Mouse (Mus musculus): ENCODE data around the gene Robo1. TPM values are rescaled to one million over a fixed set of nuclear protein-coding genes. Genes with fewer than 3 reads are reported as not detected.
A peak's percentile ranks its signal among the peaks of the same experiment; 100 is the strongest.

Gene Robo1
- polyA plus RNA-seq, 1 experiment from 2014 or later = 6.3 TPM

DNA sequence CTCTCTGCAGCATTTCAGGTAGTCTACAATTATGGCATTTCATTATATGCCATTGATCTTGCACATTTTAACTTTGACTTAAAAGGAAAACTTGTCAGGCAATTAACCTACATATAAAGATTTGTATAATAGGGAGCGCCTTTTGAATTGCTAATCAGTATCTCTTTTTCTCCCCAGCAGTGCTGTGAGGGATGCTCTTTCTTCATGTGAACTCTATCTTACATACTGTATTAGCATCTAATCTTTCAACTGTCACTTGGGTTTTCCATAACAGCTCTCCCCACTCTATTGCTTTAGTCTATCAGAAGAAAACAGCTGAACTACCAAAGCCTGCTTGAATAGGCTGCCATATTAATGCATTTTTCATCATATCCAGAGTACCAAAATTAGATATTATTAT lies 29.7 kb downstream of the Robo1 start:
- no peak overlapping the region for H3K27ac ChIP-seq (replicated peaks)
- no peak for ATAC-seq (ENCODE audit: low FRiP score, low TSS enrichment)
- no peaks in the 10 kb centered on the region for H3K36me3 ChIP-seq (ENCODE audit: control insufficient read depth, insufficient read depth, low read length)
- H3K27me3 ChIP-seq (ENCODE audit: control insufficient read depth, insufficient read depth, low read length) = no peaks in the 10 kb centered on the region
- H3K4me1 ChIP-seq (replicated peaks; ENCODE audit: control insufficient read depth, insufficient read depth) = no peaks in the 10 kb centered on the region
- H3K4me3 ChIP-seq (ENCODE audit: low read depth, low read length) = no peak overlapping the region
- H3K9ac ChIP-seq (ENCODE audit: low read length) = no peak overlapping the region
- no peak overlapping the region for H3K4me2 ChIP-seq (replicated peaks; ENCODE audit: low read depth)
- no peak for DNase-seq (ENCODE audit: low spot score)
- TF ChIP-seq EP300 (optimal IDR thresholded peaks at IDR 0.05) (no peak), CTCF (IDR thresholded peaks at IDR 0.05; ENCODE audit: low read depth) (no peak)
- no peaks in the 10 kb centered on the region for H3K9me3 ChIP-seq (ENCODE audit: control insufficient read depth, low read length)
- WGBS = 94% methylated on average over 1 of the region's 1 CpGs

DNA sequence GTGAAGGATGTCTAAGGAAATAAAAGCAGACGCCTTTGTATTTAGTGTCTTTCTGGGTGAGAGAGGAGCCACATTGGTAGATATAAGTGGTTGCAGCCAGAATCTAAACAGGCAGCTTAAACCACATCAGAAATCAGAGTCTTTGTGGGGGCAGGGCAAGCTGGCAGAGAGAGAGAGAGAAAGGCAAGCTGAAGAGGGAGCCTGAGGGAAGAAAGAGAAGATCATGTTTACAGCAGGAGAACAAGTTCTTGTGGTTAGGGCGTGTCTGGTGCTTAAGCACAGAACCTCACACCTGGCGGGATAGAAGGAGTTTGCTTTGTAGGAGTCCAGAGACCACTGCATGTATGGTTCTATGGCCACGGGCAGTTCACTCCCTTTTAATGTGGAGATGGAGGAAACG lies 42.3 kb downstream of the Robo1 start:
- H3K27me3 ChIP-seq (ENCODE audit: control insufficient read depth, insufficient read depth, low read length) = no peaks in the 10 kb centered on the region
- TF ChIP-seq EP300 (optimal IDR thresholded peaks at IDR 0.05) = no peak
- no peak for TF ChIP-seq CTCF (IDR thresholded peaks at IDR 0.05; ENCODE audit: low read depth)
- no peak overlapping the region for H3K4me2 ChIP-seq (replicated peaks; ENCODE audit: low read depth)
- WGBS = 38% methylated on average over 5 of the region's 5 CpGs
- H3K27ac ChIP-seq (replicated peaks) = no peak overlapping the region
- H3K4me1 ChIP-seq (replicated peaks; ENCODE audit: control insufficient read depth, insufficient read depth) = no peaks in the 10 kb centered on the region
- ATAC-seq (ENCODE audit: low FRiP score, low TSS enrichment) (no peak), DNase-seq (ENCODE audit: low spot score) (no peak)
- H3K4me3 ChIP-seq (ENCODE audit: low read depth, low read length) = no peak overlapping the region
- H3K36me3 ChIP-seq (ENCODE audit: control insufficient read depth, insufficient read depth, low read length) = no peaks in the 10 kb centered on the region
- H3K9me3 ChIP-seq (ENCODE audit: control insufficient read depth, low read length) = no peaks in the 10 kb centered on the region
- H3K9ac ChIP-seq (ENCODE audit: low read length) = no peak overlapping the region

GRCm38 (mm10) chr16:72356515-72357357 lies 48.6 kb downstream of the Robo1 start:
- DNase-seq (ENCODE audit: low spot score) (no peak), ATAC-seq (ENCODE audit: low FRiP score, low TSS enrichment) (no peak)
- no peak overlapping the region for H3K4me2 ChIP-seq (replicated peaks; ENCODE audit: low read depth)
- H3K36me3 ChIP-seq (ENCODE audit: control insufficient read depth, insufficient read depth, low read length) = no peaks in the 10 kb centered on the region
- WGBS = 82% methylated on average over 2 of the region's 2 CpGs
- no peak overlapping the region for H3K4me3 ChIP-seq (ENCODE audit: low read depth, low read length)
- no peak overlapping the region for H3K27ac ChIP-seq (replicated peaks)
- TF ChIP-seq CTCF (IDR thresholded peaks at IDR 0.05; ENCODE audit: low read depth) (peak; percentile 78), EP300 (optimal IDR thresholded peaks at IDR 0.05) (no peak)
- no peaks in the 10 kb centered on the region for H3K4me1 ChIP-seq (replicated peaks; ENCODE audit: control insufficient read depth, insufficient read depth)
- no peaks in the 10 kb centered on the region for H3K9me3 ChIP-seq (ENCODE audit: control insufficient read depth, low read length)
- no peaks in the 10 kb centered on the region for H3K27me3 ChIP-seq (ENCODE audit: control insufficient read depth, insufficient read depth, low read length)
- H3K9ac ChIP-seq (ENCODE audit: low read length) = no peak overlapping the region

GRCm38 (mm10) chr16:72376896-72377295 lies 68.8 kb downstream of the Robo1 start:
- Histone ChIP-seq H3K9me3 (ENCODE audit: control insufficient read depth, low read length) (no peaks in the 10 kb centered on the region), H3K4me2 (replicated peaks; ENCODE audit: low read depth) (no peak overlapping the region), H3K27me3 (ENCODE audit: control insufficient read depth, insufficient read depth, low read length) (no peaks in the 10 kb centered on the region), H3K9ac (ENCODE audit: low read length) (no peak overlapping the region), H3K27ac (replicated peaks) (no peak overlapping the region), H3K36me3 (ENCODE audit: control insufficient read depth, insufficient read depth, low read length) (no peaks in the 10 kb centered on the region), H3K4me3 (ENCODE audit: low read depth, low read length) (no peak overlapping the region), H3K4me1 (replicated peaks; ENCODE audit: control insufficient read depth, insufficient read depth) (no peaks in the 10 kb centered on the region)
- no peak for TF ChIP-seq EP300 (optimal IDR thresholded peaks at IDR 0.05)
- no peak for TF ChIP-seq CTCF (IDR thresholded peaks at IDR 0.05; ENCODE audit: low read depth)
- ATAC-seq (ENCODE audit: low FRiP score, low TSS enrichment) (no peak), DNase-seq (ENCODE audit: low spot score) (no peak)
- 54% methylated on average over 5 of the region's 5 CpGs for WGBS

DNA sequence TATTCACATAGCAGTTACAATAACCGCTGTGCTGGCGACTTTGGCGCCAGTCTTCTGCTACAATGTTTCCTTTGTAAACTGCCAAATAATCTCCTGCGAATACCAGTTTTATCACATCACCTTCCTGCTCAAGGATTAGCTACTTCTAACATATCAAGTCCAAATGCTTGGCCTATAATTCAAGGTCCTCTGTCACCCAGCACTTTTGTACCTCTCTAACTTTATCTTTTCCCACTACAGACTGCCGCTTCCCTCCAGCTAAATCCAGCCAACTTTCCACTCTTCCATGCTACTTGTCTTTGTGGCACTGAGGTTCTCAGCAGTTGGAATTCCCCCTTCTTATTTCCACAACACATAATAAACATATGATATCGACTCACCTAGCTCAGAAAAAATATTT lies 73.7 kb downstream of the Robo1 start:
- Histone ChIP-seq H3K27ac (replicated peaks) (no peak overlapping the region), H3K36me3 (ENCODE audit: control insufficient read depth, insufficient read depth, low read length) (no peaks in the 10 kb centered on the region), H3K4me3 (ENCODE audit: low read depth, low read length) (no peak overlapping the region), H3K4me1 (replicated peaks; ENCODE audit: control insufficient read depth, insufficient read depth) (no peaks in the 10 kb centered on the region), H3K9ac (ENCODE audit: low read length) (no peak overlapping the region), H3K27me3 (ENCODE audit: control insufficient read depth, insufficient read depth, low read length) (no peaks in the 10 kb centered on the region), H3K9me3 (ENCODE audit: control insufficient read depth, low read length) (no peaks in the 10 kb centered on the region), H3K4me2 (replicated peaks; ENCODE audit: low read depth) (no peak overlapping the region)
- ATAC-seq (ENCODE audit: low FRiP score, low TSS enrichment) = no peak
- DNase-seq (ENCODE audit: low spot score) = no peak
- TF ChIP-seq CTCF (IDR thresholded peaks at IDR 0.05; ENCODE audit: low read depth) = no peak
- no peak for TF ChIP-seq EP300 (optimal IDR thresholded peaks at IDR 0.05)
- 87% methylated on average over 6 of the region's 6 CpGs for WGBS

- Histone ChIP-seq H3K36me3 (ENCODE audit: control insufficient read depth, insufficient read depth, low read length) (no peaks in the 10 kb centered on the region), H3K27ac (replicated peaks) (no peak overlapping the region), H3K4me2 (replicated peaks; ENCODE audit: low read depth) (no peak overlapping the region), H3K9ac (ENCODE audit: low read length) (no peak overlapping the region), H3K4me3 (ENCODE audit: low read depth, low read length) (no peak overlapping the region), H3K27me3 (ENCODE audit: control insufficient read depth, insufficient read depth, low read length) (no peaks in the 10 kb centered on the region), H3K9me3 (ENCODE audit: control insufficient read depth, low read length) (no peaks in the 10 kb centered on the region), H3K4me1 (replicated peaks; ENCODE audit: control insufficient read depth, insufficient read depth) (no peaks in the 10 kb centered on the region)
- TF ChIP-seq EP300 (optimal IDR thresholded peaks at IDR 0.05) (no peak), CTCF (IDR thresholded peaks at IDR 0.05; ENCODE audit: low read depth) (no peak)
- DNase-seq (ENCODE audit: low spot score) = peak; percentile 17
- ATAC-seq (ENCODE audit: low FRiP score, low TSS enrichment) = peak; percentile 51
- 44% methylated on average over 1 of the region's 1 CpGs for WGBS
Observed at GRCm38 (mm10) chr16:72383566-72383965, 75.5 kb downstream of the Robo1 start.
